ENCODE assay signal across 20 mouse cellular contexts in genomic region chr16:89894816-89895215, GRCm38 (mm10).
DNase-seq lines count a peak whose midpoint lies in the region; ATAC-seq lines count a peak whose summit lies in the region.
"Had no signal": no experiment of that assay in that cellular context is flagged by ENCODE, and none has a peak within 500 bp of the region (broad histone marks: within the 10 kb centered on the region; RNA-seq: fewer than 3 reads in every experiment).

No protein-coding gene starts in this region.

- H3K4me1 ChIP-seq in kidney, embryonic 14.5 days (ENCODE audit: control insufficient read depth, insufficient read depth, low read length), result 0 out of 2 replicates have a peak, but pooled peaks cover 4% of the 10 kb centered on the region
- H3K4me1 ChIP-seq in forebrain, embryonic 14.5 days (ENCODE audit: control insufficient read depth, insufficient read depth, low read length), result peaks cover 11% of the 10 kb centered on the region
- H3K4me1 ChIP-seq: intestine, embryonic 15.5 days had no signal

- no peaks in the 10 kb centered on the region for H3K36me3 ChIP-seq in kidney, embryonic 14.5 days (ENCODE audit: control insufficient read depth, insufficient read depth, low read length)
- no peaks in the 10 kb centered on the region for H3K36me3 ChIP-seq in forebrain, embryonic 14.5 days (ENCODE audit: control insufficient read depth, insufficient read depth, low read length)
- H3K36me3 ChIP-seq: intestine, embryonic 15.5 days had no signal

- DNase-seq in adrenal gland, postnatal 10 days, result peak; percentile 27
- DNase-seq in adrenal gland, adult 8-10 months, result no peak
- DNase-seq in heart, adult 9 months (ENCODE audit: low spot score in 2 of 2), result peak; percentile 40 to 60
- no peak for DNase-seq in heart, adult 11 months
- DNase-seq in kidney, postnatal 36 days, result peak; percentile 28 to 29
- peak; percentile 31 for DNase-seq in lung, postnatal 25 days (ENCODE audit: low spot score)
- DNase-seq in forebrain, embryonic 14.5 days (ENCODE audit: low spot score), result no peak
- DNase-seq: adrenal gland, postnatal 25 days; cerebellum, adult 8-10 months; forebrain, postnatal 0 days; thymus, postnatal 36 days had no signal

- H3K4me2 ChIP-seq in kidney, embryonic 14.5 days (replicated peaks; ENCODE audit: low read depth, low read length), result no peak overlapping the region
- H3K4me2 ChIP-seq in forebrain, embryonic 14.5 days (ENCODE audit: low read length), result no peak overlapping the region
- H3K4me2 ChIP-seq: embryonic facial prominence, embryonic 15.5 days; heart, embryonic 13.5 days; intestine, embryonic 15.5 days; neural tube, embryonic 13.5 days had no signal

- no peak overlapping the region for H3K4me3 ChIP-seq in kidney, embryonic 14.5 days (ENCODE audit: low read length)
- no peak overlapping the region for H3K4me3 ChIP-seq in forebrain, embryonic 14.5 days (ENCODE audit: low read depth, low read length)
- H3K4me3 ChIP-seq: embryonic facial prominence, embryonic 15.5 days; heart, embryonic 13.5 days; intestine, embryonic 15.5 days; midbrain, embryonic 10.5 days; myocyte; neural tube, embryonic 13.5 days had no signal

- no peak for ATAC-seq in kidney, embryonic 14.5 days (ENCODE audit: low FRiP score, low TSS enrichment)
- ATAC-seq in forebrain, embryonic 14.5 days, result no peak
- ATAC-seq: forebrain, postnatal 0 days; hindbrain, embryonic 16.5 days; intestine, embryonic 15.5 days; midbrain, embryonic 16.5 days had no signal

- peaks cover 4% of the 10 kb centered on the region; the same call in 1 of the 2 replicates for H3K9me3 ChIP-seq in kidney, embryonic 14.5 days (ENCODE audit: control insufficient read depth, low read length)
- no peaks in the 10 kb centered on the region; the same call in 1 of the 2 replicates for H3K9me3 ChIP-seq in forebrain, embryonic 14.5 days (replicated peaks; ENCODE audit: control insufficient read depth, low read length)
- H3K9me3 ChIP-seq: embryonic facial prominence, embryonic 15.5 days; intestine, embryonic 15.5 days; neural tube, embryonic 13.5 days had no signal

- H3K9ac ChIP-seq in kidney, embryonic 14.5 days (ENCODE audit: low read depth, low read length), result no peak overlapping the region
- H3K9ac ChIP-seq in forebrain, embryonic 14.5 days (ENCODE audit: low read length), result no peak overlapping the region
- H3K9ac ChIP-seq: embryonic facial prominence, embryonic 15.5 days; forebrain, postnatal 0 days; heart, embryonic 13.5 days; intestine, embryonic 15.5 days; neural tube, embryonic 13.5 days had no signal

- H3K27me3 ChIP-seq in kidney, embryonic 14.5 days (ENCODE audit: control insufficient read depth, insufficient read depth, low read length), result no peaks in the 10 kb centered on the region
- no peaks in the 10 kb centered on the region for H3K27me3 ChIP-seq in forebrain, embryonic 14.5 days (replicated peaks; ENCODE audit: control insufficient read depth, insufficient read depth, low read length)
- H3K27me3 ChIP-seq: embryonic facial prominence, embryonic 15.5 days; heart, embryonic 13.5 days; intestine, embryonic 15.5 days; neural tube, embryonic 13.5 days had no signal

- 57% methylated on average over 8 of the region's 8 CpGs for WGBS in kidney, embryonic 14.5 days
- WGBS in forebrain, embryonic 14.5 days, result 88% methylated on average over 8 of the region's 8 CpGs

- no peak overlapping the region for H3K27ac ChIP-seq in kidney, embryonic 14.5 days (ENCODE audit: low read depth, low read length)
- H3K27ac ChIP-seq in forebrain, embryonic 14.5 days (ENCODE audit: low read depth, low read length), result no peak overlapping the region
- H3K27ac ChIP-seq: embryonic facial prominence, embryonic 15.5 days; heart, embryonic 13.5 days; intestine, embryonic 15.5 days; midbrain, embryonic 10.5 days; neural tube, embryonic 13.5 days had no signal

Comparison
In these comparisons a context has a peak if more than half of its experiments do, and no peak if none do; other contexts are left out.
1. DNase-seq: peak in adrenal gland, postnatal 10 days (single experiment), heart, adult 9 months (2 of 2), kidney, postnatal 36 days (2 of 2) and lung, postnatal 25 days (single experiment); none in adrenal gland, adult 8-10 months (single experiment), heart, adult 11 months (single experiment) and forebrain, embryonic 14.5 days (single experiment).